ENCODE assay signal across 10 mouse cellular contexts in genomic region chr11:95617785-95618465, GRCm38 (mm10). TPM values are rescaled to one million over a fixed set of nuclear protein-coding genes. Genes with fewer than 3 reads are reported as not detected.
DNase-seq lines count a peak whose midpoint lies in the region; ATAC-seq and TF ChIP-seq lines count a peak whose summit lies in the region.
"Had no signal": no experiment of that assay in that cellular context is flagged by ENCODE, and none has a peak within 500 bp of the region (broad histone marks: within the 10 kb centered on the region; RNA-seq: fewer than 3 reads in every experiment).

No protein-coding gene starts in this region.

- intact Hi-C loops in left cerebral cortex, postnatal 25 days (cut with DNase I) = no loop called here

- no peak for TF ChIP-seq CTCF in E14TG2a.4 (conservative IDR thresholded peaks at IDR 0.05; ENCODE audit: low read length)

- H3K27me3 ChIP-seq in E14TG2a.4 (ENCODE audit: insufficient read depth, low read length) = peaks cover 7% of the 10 kb centered on the region
- H3K27me3 ChIP-seq in heart, embryonic 11.5 days (ENCODE audit: control insufficient read depth, insufficient read depth, low read length) = peaks cover 23% of the 10 kb centered on the region

- H3K4me2 ChIP-seq in heart, embryonic 11.5 days = no peak overlapping the region

- DNase-seq in 3134 (ENCODE audit: extremely low read depth, insufficient read length, low spot score) = peak; percentile 30
- DNase-seq in left cerebral cortex, postnatal 25 days (ENCODE audit: low spot score in 2 of 2) = peak; percentile 17 to 58
- no peak for DNase-seq in MN1 (ENCODE audit: low spot score)
- DNase-seq in spleen, postnatal 10 days (ENCODE audit: low spot score in 2 of 2) = no peak
- DNase-seq: thymus, postnatal 4 days had no signal

- no peak overlapping the region for H3K27ac ChIP-seq in heart, embryonic 11.5 days (ENCODE audit: low read depth, low read length)
- H3K27ac ChIP-seq: kidney, postnatal 0 days had no signal

- H3K36me3 ChIP-seq in E14TG2a.4 (ENCODE audit: insufficient read depth, low read length) = no peaks in the 10 kb centered on the region
- H3K36me3 ChIP-seq in heart, embryonic 11.5 days (ENCODE audit: control insufficient read depth, insufficient read depth, low read length) = no peaks in the 10 kb centered on the region

- H3K9me3 ChIP-seq in E14TG2a.4 (ENCODE audit: low read length) = no peaks in the 10 kb centered on the region
- no peaks in the 10 kb centered on the region for H3K9me3 ChIP-seq in heart, embryonic 11.5 days (replicated peaks; ENCODE audit: control insufficient read depth, low read length)
- H3K9me3 ChIP-seq: megakaryocyte, embryonic 14.5 days had no signal

- no peak overlapping the region for H3K9ac ChIP-seq in heart, embryonic 11.5 days (ENCODE audit: low read depth, low read length)

- H3K4me3 ChIP-seq in E14TG2a.4 (replicated peaks; ENCODE audit: low read length) = peak overlapping the region; percentile 26; the same call in 1 of the 2 replicates
- H3K4me3 ChIP-seq in heart, embryonic 11.5 days (ENCODE audit: low read depth, low read length) = no peak overlapping the region
- H3K4me3 ChIP-seq: megakaryocyte, embryonic 14.5 days had no signal

- ATAC-seq in frontal cortex, adult (ENCODE audit: low TSS enrichment) = peak; percentile 90
- no peak for ATAC-seq in heart, embryonic 11.5 days (replicated peaks; ENCODE audit: insufficient number of reproducible peaks, low FRiP score, low TSS enrichment)

- H3K4me1 ChIP-seq in E14TG2a.4 (replicated peaks; ENCODE audit: low read depth, low read length) = peaks cover 86% of the 10 kb centered on the region
- no peaks in the 10 kb centered on the region; the same call in 1 of the 2 replicates for H3K4me1 ChIP-seq in heart, embryonic 11.5 days (ENCODE audit: control insufficient read depth, insufficient read depth, low read length)
- H3K4me1 ChIP-seq: megakaryocyte, embryonic 14.5 days had no signal

- WGBS in heart, embryonic 11.5 days (ENCODE audit: insufficient replicate concordance) = 54% methylated on average over 19 of the region's 19 CpGs

RNA-seq across cellular contexts. Expression of gene Ngfr, which starts 30.4 kb away (rescaled TPM):
- total RNA-seq in left cerebral cortex, postnatal 25 days (2021) = 1 to 10 TPM; 1.1 to 1.7 TPM
- polyA plus RNA-seq in heart, embryonic 11.5 days (2014; fragmentation: Nextera tagmentation; extraction: Ambion mirVana) = 3.6 TPM in 2 replicates

RNA-seq across cellular contexts. Expression of gene Phb, which starts 48.8 kb away (rescaled TPM):
- total RNA-seq in left cerebral cortex, postnatal 25 days (2021) = 10 to 100 TPM; 80.2 to 81.4 TPM
- polyA plus RNA-seq in heart, embryonic 11.5 days (2014; fragmentation: Nextera tagmentation; extraction: Ambion mirVana) = 273 and 295 TPM in 2 replicates

Comparison
In these comparisons a context has a peak if more than half of its experiments do, and no peak if none do; other contexts are left out.
1. DNase-seq: peak in 3134 (single experiment) and left cerebral cortex, postnatal 25 days (2 of 2); none in MN1 (single experiment) and spleen, postnatal 10 days (0 of 2).